Mouse (Mus musculus) megakaryocyte, embryonic 14.5 days (primary cell): Measurements from ENCODE around the gene Srf.

ENCODE experiments used
- FLI1 ChIP-seq: IDR thresholded peaks from 2 replicates; pipeline ENCODE4 v1.6.1; 2012; ENCODE audit warnings: low read length, inconsistent platforms, mixed read lengths
- GATA1 ChIP-seq: IDR thresholded peaks from 3 replicates; pipeline ENCODE4 v1.6.1; 2012; ENCODE audit warnings: mixed read lengths, low read length, inconsistent platforms, borderline replicate concordance

DNA sequence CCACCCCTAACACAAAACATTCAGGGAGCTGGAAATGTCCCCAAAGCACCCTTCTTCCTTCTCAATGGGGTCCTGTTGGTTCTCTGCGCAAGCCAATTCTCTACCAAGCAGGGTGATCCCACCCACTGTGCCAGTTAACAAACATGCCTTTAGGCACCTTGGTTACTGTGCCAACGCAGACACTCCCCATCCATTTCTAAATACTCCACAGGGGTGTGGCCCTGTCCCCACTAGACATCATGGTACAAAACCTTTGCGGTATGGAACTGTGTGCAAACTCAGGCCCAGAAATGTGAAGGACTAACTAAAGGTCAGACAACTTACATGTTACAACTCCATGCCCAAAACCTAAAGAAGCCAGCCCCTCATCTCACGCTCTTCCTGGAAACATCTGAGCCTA lies 37.1 kb upstream of the Srf start:
- no peak for TF ChIP-seq FLI1
- TF ChIP-seq GATA1 = no peak
